Mouse (Mus musculus) 416B (cell line): ENCODE results near the gene Zeb2.

ENCODE experiments used
- DNase-seq: peaks from one replicate; pipeline ENCODE4 v3.0.0; 2011; ENCODE audit warnings: low read depth

The Zeb2 gene

GRCm38 (mm10) chr2:45060768-45061167, 56.4 kb downstream of the Zeb2 start:
- no peak for DNase-seq

- no peak for DNase-seq
Measured at GRCm38 (mm10) chr2:45060202-45060601, 57.0 kb downstream of the Zeb2 start.

- DNase-seq: no peak
Measured at GRCm38 (mm10) chr2:45059599-45059998, 57.6 kb downstream of the Zeb2 start.

- no peak for DNase-seq
Measured at GRCm38 (mm10) chr2:45059010-45059409, 58.2 kb downstream of the Zeb2 start.

GRCm38 (mm10) chr2:45058183-45058582, 59.0 kb downstream of the Zeb2 start:
- DNase-seq: no peak

- DNase-seq: no peak
Measured at GRCm38 (mm10) chr2:45056856-45057562, 60.2 kb downstream of the Zeb2 start.

GRCm38 (mm10) chr2:45055926-45056325, 61.3 kb downstream of the Zeb2 start:
- DNase-seq: peak; percentile 58

GRCm38 (mm10) chr2:45055034-45055615, 62.1 kb downstream of the Zeb2 start:
- DNase-seq: no peak

GRCm38 (mm10) chr2:45054070-45055025, 62.8 kb downstream of the Zeb2 start:
- DNase-seq: peak; percentile 68

GRCm38 (mm10) chr2:45052587-45052986, 64.6 kb downstream of the Zeb2 start:
- DNase-seq: no peak

- DNase-seq: no peak
Measured at GRCm38 (mm10) chr2:45051321-45051720, 65.9 kb downstream of the Zeb2 start.

GRCm38 (mm10) chr2:45049923-45050322, 67.3 kb downstream of the Zeb2 start:
- no peak for DNase-seq

- peak; percentile 89 for DNase-seq
Measured at GRCm38 (mm10) chr2:45049279-45049678, 67.9 kb downstream of the Zeb2 start.

- DNase-seq: no peak
Measured at GRCm38 (mm10) chr2:45040706-45041312, 76.4 kb downstream of the Zeb2 start.

GRCm38 (mm10) chr2:45039503-45039902, 77.7 kb downstream of the Zeb2 start:
- peak; percentile 75 for DNase-seq

- DNase-seq: no peak
Measured at GRCm38 (mm10) chr2:45028091-45028638, 89.0 kb downstream of the Zeb2 start.

- DNase-seq: peak; percentile 62
Measured at GRCm38 (mm10) chr2:45017186-45017800, 99.9 kb downstream of the Zeb2 start.

GRCm38 (mm10) chr2:45013325-45013724, 103.9 kb downstream of the Zeb2 start:
- no peak for DNase-seq

GRCm38 (mm10) chr2:45012676-45013075, 104.5 kb downstream of the Zeb2 start:
- DNase-seq: no peak

- DNase-seq: peak; percentile 24
Measured at GRCm38 (mm10) chr2:45010701-45011100, 106.5 kb downstream of the Zeb2 start.

GRCm38 (mm10) chr2:44999906-45000305, 117.3 kb downstream of the Zeb2 start:
- DNase-seq: no peak
